Mouse (Mus musculus) CH12.LX (cell line): Measurements from ENCODE around the gene Cep83. TPM values are rescaled to one million over a fixed set of nuclear protein-coding genes. Genes with fewer than 3 reads are reported as not detected.

Experiments used
- DNase-seq: peaks from one replicate; pipeline ENCODE4 v3.0.0-alpha.2; 2013; ENCODE audit errors: extremely low read depth
- H3K27ac ChIP-seq: 2 replicates; pipeline ENCODE4 v1.5.1; 2012; ENCODE audit warnings: low read depth, mild to moderate bottlenecking, control low read depth, moderate library complexity; ENCODE audit not compliant: insufficient read depth
- H3K27me3 ChIP-seq: replicated peaks from 2 replicates; pipeline ENCODE3; 2012; ENCODE audit warnings: inconsistent platforms
- H3K36me3 ChIP-seq, 2 experiments: replicated peaks in 1 of 2; 2 replicates each; pipeline versions ENCODE3 to v1.6.1; 2012; ENCODE audit warnings: inconsistent platforms in 1 of 2, low read length in 1 of 2, mild to moderate bottlenecking in 1 of 2, mixed read lengths in 1 of 2, moderate library complexity in 1 of 2; ENCODE audit not compliant: control insufficient read depth in 1 of 2, insufficient read depth in 1 of 2
- H3K4me1 ChIP-seq, 2 experiments: 2 replicates each; pipeline ENCODE4 v1.6.1; 2012; ENCODE audit warnings: inconsistent platforms in 1 of 2, moderate library complexity in 1 of 2; ENCODE audit not compliant: insufficient read depth in 2 of 2, control insufficient read depth in 1 of 2
- H3K4me2 ChIP-seq: 2 replicates; pipeline ENCODE4 v1.6.1; 2012; ENCODE audit warnings: low read depth, mild to moderate bottlenecking, control low read depth; ENCODE audit not compliant: poor library complexity, insufficient read depth, severe bottlenecking
- H3K4me3 ChIP-seq, 3 experiments: fragments of 150-350 bp in 1 of 3; sonication (generic) in 1 of 3; replicated peaks in 1 of 3; 2 replicates each; pipeline versions ENCODE3 to v1.5.1; 2011 to 2012; ENCODE audit warnings: low read depth in 2 of 3, low read length in 2 of 3, mild to moderate bottlenecking in 2 of 3, moderate library complexity in 2 of 3, control low read depth in 1 of 3, improper control_type of control experiment in 1 of 3, inconsistent platforms in 1 of 3, mixed read lengths in 1 of 3; ENCODE audit not compliant: poor library complexity in 1 of 3
- H3K79me2 ChIP-seq: replicated peaks from 2 replicates; pipeline ENCODE4 v1.6.1; 2012; ENCODE audit warnings: mild to moderate bottlenecking, moderate library complexity; ENCODE audit not compliant: control insufficient read depth, poor library complexity, insufficient read depth, severe bottlenecking; ENCODE audit errors: extremely low read depth
- H3K9ac ChIP-seq: 2 replicates; pipeline ENCODE4 v1.6.1; 2012; ENCODE audit warnings: low read depth, mild to moderate bottlenecking, control low read depth, moderate library complexity; ENCODE audit not compliant: insufficient read depth
- H3K9me3 ChIP-seq: replicated peaks from 2 replicates; pipeline ENCODE3; 2012; ENCODE audit warnings: low read length, inconsistent platforms, mixed read lengths
- BHLHE40 ChIP-seq: IDR thresholded peaks from 2 replicates; pipeline ENCODE4 v1.6.1; 2011; ENCODE audit warnings: mild to moderate bottlenecking, low read depth, low read length, improper control_type of control experiment
- CHD1 ChIP-seq: IDR thresholded peaks from 2 replicates; pipeline ENCODE4 v1.6.1; 2012; ENCODE audit warnings: low read depth, low read length, improper control_type of control experiment, inconsistent platforms
- CHD2 ChIP-seq: IDR thresholded peaks from 2 replicates; pipeline ENCODE4 v1.6.1; 2011; ENCODE audit warnings: low read length, improper control_type of control experiment
- CTCF ChIP-seq, 2 experiments: IDR thresholded peaks in 1 of 2; conservative IDR thresholded peaks in 1 of 2; 2 replicates each; pipeline ENCODE4 v1.5.1; 2011 to 2012; ENCODE audit warnings: low read depth in 2 of 2, low read length in 2 of 2, improper control_type of control experiment in 1 of 2, inconsistent platforms in 1 of 2, mild to moderate bottlenecking in 1 of 2, moderate library complexity in 1 of 2
- E2F4 ChIP-seq: IDR thresholded peaks from 2 replicates; pipeline ENCODE4 v1.6.1; 2011; ENCODE audit warnings: low read depth, low read length, improper control_type of control experiment; ENCODE audit not compliant: insufficient replicate concordance
- EP300 ChIP-seq: IDR thresholded peaks from 2 replicates; pipeline ENCODE4 v1.6.1; 2011; ENCODE audit warnings: low read length, improper control_type of control experiment
- ETS1 ChIP-seq: conservative IDR thresholded peaks from 2 replicates; pipeline ENCODE4 v1.6.1; 2012; ENCODE audit warnings: low read depth, mild to moderate bottlenecking, inconsistent platforms, low read length, improper control_type of control experiment, moderate library complexity
- HCFC1 ChIP-seq: IDR thresholded peaks from 2 replicates; pipeline ENCODE4 v1.6.1; 2012; ENCODE audit warnings: low read depth, mild to moderate bottlenecking, inconsistent platforms, low read length, improper control_type of control experiment
- JUN ChIP-seq: IDR thresholded peaks from 2 replicates; pipeline ENCODE4 v1.6.1; 2011; ENCODE audit warnings: low read depth, mild to moderate bottlenecking, low read length, improper control_type of control experiment, moderate library complexity; ENCODE audit not compliant: insufficient read depth
- JUND ChIP-seq: conservative IDR thresholded peaks from 2 replicates; pipeline ENCODE4 v1.6.1; 2011; ENCODE audit warnings: low read depth, low read length, improper control_type of control experiment
- MAFK ChIP-seq: IDR thresholded peaks from 2 replicates; pipeline ENCODE4 v1.6.1; 2011; ENCODE audit warnings: low read length, improper control_type of control experiment; ENCODE audit not compliant: insufficient replicate concordance
- MAX ChIP-seq: IDR thresholded peaks from 2 replicates; pipeline ENCODE4 v1.6.1; 2011; ENCODE audit warnings: low read length, improper control_type of control experiment
- MEF2A ChIP-seq: IDR thresholded peaks from 2 replicates; pipeline ENCODE4 v1.6.1; 2014; ENCODE audit warnings: low read depth, mild to moderate bottlenecking, inconsistent platforms, low read length, improper control_type of control experiment, borderline replicate concordance
- MYC ChIP-seq: IDR thresholded peaks from 2 replicates; pipeline ENCODE4 v1.6.1; 2011; ENCODE audit warnings: low read depth, mild to moderate bottlenecking, improper control_type of control experiment, low read length
- NELFE ChIP-seq: IDR thresholded peaks from 2 replicates; pipeline ENCODE4 v1.6.1; 2011; ENCODE audit warnings: low read depth, low read length, improper control_type of control experiment
- PAX5 ChIP-seq: IDR thresholded peaks from 2 replicates; pipeline ENCODE4 v1.6.1; 2012; ENCODE audit warnings: low read length, inconsistent platforms, mixed read lengths
- POLR2A ChIP-seq: IDR thresholded peaks from 2 replicates; pipeline ENCODE4 v1.6.1; 2011; ENCODE audit warnings: low read depth, mild to moderate bottlenecking, improper control_type of control experiment, low read length
- POLR2AphosphoS2 ChIP-seq: IDR thresholded peaks from 2 replicates; pipeline ENCODE4 v1.6.1; 2011; ENCODE audit warnings: low read depth, low read length, improper control_type of control experiment
- SIN3A ChIP-seq: IDR thresholded peaks from 2 replicates; pipeline ENCODE4 v1.6.1; 2012; ENCODE audit warnings: low read length, improper control_type of control experiment, inconsistent platforms
- SMC3 ChIP-seq: IDR thresholded peaks from 2 replicates; pipeline ENCODE4 v1.6.1; 2011; ENCODE audit warnings: low read depth, low read length, improper control_type of control experiment
- TCF12 ChIP-seq: IDR thresholded peaks from 2 replicates; pipeline ENCODE4 v1.6.1; 2014; ENCODE audit warnings: low read depth, mild to moderate bottlenecking, inconsistent platforms, low read length, improper control_type of control experiment
- UBTF ChIP-seq: IDR thresholded peaks from 2 replicates; pipeline ENCODE4 v1.6.1; 2012; ENCODE audit warnings: low read depth, mild to moderate bottlenecking, inconsistent platforms, low read length, improper control_type of control experiment, moderate library complexity
- ZMIZ1 ChIP-seq: IDR thresholded peaks from 2 replicates; pipeline ENCODE4 v1.6.1; 2012; ENCODE audit warnings: low read depth, mild to moderate bottlenecking, inconsistent platforms, low read length, improper control_type of control experiment
- ZNF384 ChIP-seq: IDR thresholded peaks from 2 replicates; pipeline ENCODE4 v1.6.1; 2012; ENCODE audit warnings: low read depth, low read length, improper control_type of control experiment, inconsistent platforms
- dilution Hi-C: fragments of 300-500 bp; cut with MboI; formaldehyde crosslinking; loops from 2 replicates; pipeline ENCODE4 v1.14.3; 2020; ENCODE audit warnings: low sequenced_read_pairs; ENCODE audit not compliant: extremely low pct_unique_long_range_greater_than_20kb, extremely low pct_ligation_motif_present
- in situ Hi-C: fragments of 300-500 bp; cut with MboI; formaldehyde crosslinking; loops from 3 replicates; pipeline ENCODE4 v1.14.3; 2019; ENCODE audit warnings: low sequenced_read_pairs, low pct_ligation_motif_present, low pct_unique_long_range_greater_than_20kb, mixed read lengths
- polyA plus RNA-seq: library from polyadenylated mRNA; unstranded; fragments of >175 nt; gene quantifications from 2 replicates; pipeline ENCODE4 v1.2.1, GENCODE M21; 2012; ENCODE audit warnings: low read depth; ENCODE audit not compliant: insufficient read length
- total RNA-seq, 2 experiments: library from RNA; depleted of rRNA; stranded (reverse); fragments of 300-350 nt in 1 of 2; fragments of >200 nt in 1 of 2; gene quantifications; 2 replicates each; pipeline ENCODE4 v1.2.3; 2012 to 2014

Gene Cep83
- total and polyA plus RNA-seq, 3 experiments, result 17.7 to 44.0 (median 32.1) TPM

DNA sequence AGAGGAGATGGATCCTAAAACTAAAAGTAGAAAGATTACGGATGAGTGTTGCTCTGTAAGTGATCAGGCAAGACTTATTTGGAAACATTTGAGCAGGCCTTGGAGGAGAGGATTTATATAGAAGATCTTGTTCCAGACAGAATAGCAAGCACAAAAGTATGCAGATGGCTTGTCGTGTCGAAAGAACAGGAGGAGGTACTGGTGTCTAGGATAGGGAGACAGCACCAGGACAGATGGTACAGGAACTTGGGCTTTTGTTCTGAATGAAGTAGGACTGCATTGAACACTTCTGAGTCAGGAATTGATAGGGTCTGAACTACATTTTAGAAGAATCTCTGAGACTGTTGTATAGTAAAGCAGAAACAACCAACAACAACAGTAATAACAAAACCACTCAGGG lies 89.1 kb downstream of the Cep83 start:
- no peak overlapping the region for H3K9ac ChIP-seq
- no peak overlapping the region for H3K27ac ChIP-seq
- no peaks in the 10 kb centered on the region for H3K27me3 ChIP-seq
- H3K4me2 ChIP-seq, result no peak overlapping the region
- in situ Hi-C loops, result no loop called here
- dilution Hi-C loops, result no loop called here
- no peak for DNase-seq
- no peak overlapping the region for H3K4me3 ChIP-seq
- TF ChIP-seq ZMIZ1 (no peak), BHLHE40 (no peak), ETS1 (no peak), POLR2AphosphoS2 (no peak), CHD2 (no peak), UBTF (no peak), HCFC1 (no peak), CHD1 (no peak), E2F4 (no peak), JUND (no peak), EP300 (no peak), NELFE (no peak), MEF2A (no peak), MAFK (no peak), SIN3A (no peak)
- H3K4me1 ChIP-seq, result no peaks in the 10 kb centered on the region
- no peaks in the 10 kb centered on the region for H3K79me2 ChIP-seq
- no peaks in the 10 kb centered on the region for H3K9me3 ChIP-seq
- H3K36me3 ChIP-seq, result peaks cover 0 to 65% of the 10 kb centered on the region in 2 experiments

DNA sequence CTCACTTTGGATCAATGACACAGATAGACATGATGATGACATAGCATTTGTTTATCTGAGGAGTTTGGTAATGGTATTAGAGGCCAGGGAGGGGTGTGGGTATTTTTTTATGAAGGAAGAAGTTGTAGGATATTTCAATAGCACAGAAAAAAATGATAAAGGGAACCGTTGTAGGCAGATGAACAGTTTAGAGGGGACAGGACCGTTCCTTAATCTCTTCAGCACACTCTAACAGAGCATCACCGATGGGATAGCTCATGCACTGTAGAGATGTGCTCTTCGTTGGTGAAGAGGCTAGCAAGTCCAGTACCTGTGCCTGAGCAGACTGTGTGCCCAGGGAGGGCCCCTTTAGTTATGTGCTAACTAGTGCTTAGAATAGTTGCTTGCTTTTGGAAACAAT lies 90.9 kb downstream of the Cep83 start:
- Histone ChIP-seq H3K79me2 (no peaks in the 10 kb centered on the region), H3K4me2 (no peak overlapping the region), H3K9ac (no peak overlapping the region), H3K36me3 (peaks cover 0 to 62% of the 10 kb centered on the region in 2 experiments), H3K27ac (no peak overlapping the region), H3K4me1 (no peaks in the 10 kb centered on the region), H3K27me3 (no peaks in the 10 kb centered on the region), H3K4me3 (no peak overlapping the region), H3K9me3 (no peaks in the 10 kb centered on the region)
- TF ChIP-seq POLR2A, result no peak
- no peak for TF ChIP-seq TCF12
- no peak for TF ChIP-seq CTCF (conservative IDR thresholded peaks at IDR 0.05 in 1 of 2, IDR thresholded peaks at IDR 0.05 in 1 of 2; ENCODE audit: low read depth in 2 of 2, low read length in 2 of 2)
- no peak for TF ChIP-seq SIN3A
- no peak for TF ChIP-seq JUN
- TF ChIP-seq PAX5, result no peak
- no peak for TF ChIP-seq HCFC1
- TF ChIP-seq ZNF384, result no peak
- TF ChIP-seq MAX, result no peak
- no peak for TF ChIP-seq ZMIZ1
- no peak for TF ChIP-seq MYC
- TF ChIP-seq SMC3, result no peak
- dilution Hi-C loops, result no loop called here
- in situ Hi-C loops, result no loop called here
- no peak for DNase-seq
